8 mouse cellular contexts compared by ENCODE assay signal in the genomic region with DNA sequence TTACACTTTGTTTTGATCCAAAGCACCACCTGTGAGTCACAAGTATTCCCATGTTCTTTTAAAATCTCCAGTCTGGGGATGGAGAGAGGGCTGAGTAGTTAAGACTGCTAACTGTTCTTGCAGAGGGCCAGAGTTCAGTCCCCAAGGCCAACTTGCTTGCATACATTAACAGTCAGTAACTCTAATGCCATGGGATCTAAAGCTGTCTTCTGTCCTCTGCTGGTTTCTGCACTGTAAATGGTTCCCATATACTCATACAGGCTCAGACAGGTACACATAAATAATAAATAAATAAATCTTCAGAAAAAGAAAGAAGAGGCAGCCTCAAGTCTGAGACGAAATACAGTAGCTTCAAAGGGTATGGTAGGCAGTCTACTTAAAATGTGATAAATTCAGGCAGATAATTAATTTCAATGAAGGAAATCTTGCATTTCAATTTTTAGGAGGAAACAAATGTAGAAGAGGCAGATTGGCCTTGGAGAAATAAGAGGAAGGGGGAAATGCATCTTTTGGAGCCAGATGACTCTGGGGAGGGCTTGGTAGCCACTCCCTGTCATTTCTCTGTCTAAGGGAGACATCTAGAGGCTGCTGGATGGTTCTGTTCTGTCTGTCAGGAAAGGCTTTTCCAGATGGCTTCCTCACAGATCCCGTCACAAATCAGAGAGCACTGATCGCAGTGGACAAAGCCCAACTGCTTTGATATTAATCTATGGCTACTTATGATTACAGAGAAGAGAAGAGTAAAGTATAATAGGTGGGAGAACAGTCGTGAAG. TPM values are rescaled to one million over a fixed set of nuclear protein-coding genes. Genes with fewer than 3 reads are reported as not detected.
DNase-seq lines count a peak whose midpoint lies in the region; ATAC-seq and TF ChIP-seq lines count a peak whose summit lies in the region.

No protein-coding gene starts in this region.

- TF ChIP-seq POLR2A in heart, adult 2 months (IDR thresholded peaks at IDR 0.05; ENCODE audit: insufficient read depth, low read depth, low read length) = no peak

- peak; percentile 64 for TF ChIP-seq CTCF in heart, adult 2 months (IDR thresholded peaks at IDR 0.05)
- TF ChIP-seq CTCF in lung, postnatal 0 days (IDR thresholded peaks at IDR 0.05) = peak; percentile 67

- ATAC-seq in heart, embryonic 12.5 days (ENCODE audit: insufficient number of reproducible peaks, low FRiP score) = no peak
- no peak for ATAC-seq in midbrain, embryonic 14.5 days (ENCODE audit: low FRiP score, low TSS enrichment)
- peak; percentile 57 for ATAC-seq in lung, postnatal 0 days

- no peaks in the 10 kb centered on the region for H3K4me1 ChIP-seq in heart, adult 2 months (ENCODE audit: control insufficient read depth, insufficient read depth, low read length)
- H3K4me1 ChIP-seq in heart, embryonic 12.5 days (replicated peaks) = peaks cover 5% of the 10 kb centered on the region; the same call in 1 of the 2 replicates
- H3K4me1 ChIP-seq in midbrain, embryonic 14.5 days (ENCODE audit: control insufficient read depth, insufficient read depth, low read length) = no peaks in the 10 kb centered on the region
- H3K4me1 ChIP-seq in midbrain, embryonic 10.5 days = peaks cover 2% of the 10 kb centered on the region; the same call in 1 of the 2 replicates
- no peaks in the 10 kb centered on the region for H3K4me1 ChIP-seq in lung, postnatal 0 days (ENCODE audit: insufficient read depth, low read depth, low read length)

- no peaks in the 10 kb centered on the region for H3K9me3 ChIP-seq in heart, embryonic 12.5 days (replicated peaks)
- no peaks in the 10 kb centered on the region for H3K9me3 ChIP-seq in midbrain, embryonic 14.5 days (ENCODE audit: control insufficient read depth, low read length)
- H3K9me3 ChIP-seq in midbrain, embryonic 10.5 days (replicated peaks) = no peaks in the 10 kb centered on the region
- H3K9me3 ChIP-seq in lung, postnatal 0 days (ENCODE audit: low read length) = no peaks in the 10 kb centered on the region

- WGBS in heart, adult 2 months = 43% methylated on average over 4 of the region's 4 CpGs
- WGBS in heart, embryonic 12.5 days = 34% methylated on average over 4 of the region's 4 CpGs
- WGBS in midbrain, embryonic 14.5 days = 44% methylated on average over 4 of the region's 4 CpGs
- WGBS in midbrain, embryonic 10.5 days = 50% methylated on average over 4 of the region's 4 CpGs
- 38% methylated on average over 4 of the region's 4 CpGs for WGBS in lung, postnatal 0 days

- H3K4me2 ChIP-seq in heart, embryonic 12.5 days = no peak overlapping the region
- no peak overlapping the region for H3K4me2 ChIP-seq in midbrain, embryonic 14.5 days (ENCODE audit: low read length)
- no peak overlapping the region for H3K4me2 ChIP-seq in lung, postnatal 0 days (replicated peaks; ENCODE audit: low read depth, low read length)

- intact Hi-C loops in heart, adult 2 months (cut with DNase I) = loop anchor here (1.0 to 5.0 kb wide), 5 partner anchors 89 to 453 kb away; no protein-coding TSS in a partner anchor

- H3K27ac ChIP-seq in heart, adult 2 months = no peak overlapping the region
- no peak overlapping the region for H3K27ac ChIP-seq in heart, embryonic 12.5 days (ENCODE audit: poor library complexity, severe bottlenecking)
- no peak overlapping the region for H3K27ac ChIP-seq in midbrain, embryonic 14.5 days (replicated peaks; ENCODE audit: low read depth, low read length)
- no peak overlapping the region for H3K27ac ChIP-seq in midbrain, embryonic 10.5 days (replicated peaks)
- H3K27ac ChIP-seq in lung, postnatal 0 days (ENCODE audit: low read length) = no peak overlapping the region

- H3K27me3 ChIP-seq in heart, adult 2 months (ENCODE audit: control insufficient read depth, insufficient read depth, low read length) = no peaks in the 10 kb centered on the region
- H3K27me3 ChIP-seq in heart, embryonic 12.5 days (replicated peaks) = no peaks in the 10 kb centered on the region
- no peaks in the 10 kb centered on the region for H3K27me3 ChIP-seq in midbrain, embryonic 14.5 days (ENCODE audit: control insufficient read depth, insufficient read depth, low read length)
- no peaks in the 10 kb centered on the region for H3K27me3 ChIP-seq in midbrain, embryonic 10.5 days (ENCODE audit: low read depth, poor library complexity, severe bottlenecking)
- H3K27me3 ChIP-seq in lung, postnatal 0 days (replicated peaks; ENCODE audit: insufficient read depth, low read length) = no peaks in the 10 kb centered on the region

- no peaks in the 10 kb centered on the region for H3K36me3 ChIP-seq in heart, adult 2 months (ENCODE audit: control insufficient read depth, insufficient read depth, low read length)
- no peaks in the 10 kb centered on the region for H3K36me3 ChIP-seq in heart, embryonic 12.5 days
- no peaks in the 10 kb centered on the region for H3K36me3 ChIP-seq in midbrain, embryonic 14.5 days (ENCODE audit: control insufficient read depth, insufficient read depth, low read length)
- no peaks in the 10 kb centered on the region for H3K36me3 ChIP-seq in midbrain, embryonic 10.5 days
- no peaks in the 10 kb centered on the region for H3K36me3 ChIP-seq in lung, postnatal 0 days (ENCODE audit: insufficient read depth, low read length)

- no peak overlapping the region for H3K4me3 ChIP-seq in heart, adult 2 months
- H3K4me3 ChIP-seq in heart, embryonic 12.5 days = no peak overlapping the region
- no peak overlapping the region for H3K4me3 ChIP-seq in midbrain, embryonic 14.5 days (replicated peaks; ENCODE audit: low read depth, low read length)
- H3K4me3 ChIP-seq in midbrain, embryonic 10.5 days = no peak overlapping the region
- no peak overlapping the region for H3K4me3 ChIP-seq in lung, postnatal 0 days (ENCODE audit: low read depth, low read length)

- TF ChIP-seq EP300 in heart, adult 2 months (IDR thresholded peaks at IDR 0.05; ENCODE audit: insufficient read depth, low read depth, low read length) = no peak
- no peak for TF ChIP-seq EP300 in lung, postnatal 0 days (IDR thresholded peaks at IDR 0.05)

- no peak for DNase-seq in heart, adult 2 months
- peak; percentile 77 for DNase-seq in midbrain, embryonic 14.5 days
- no peak for DNase-seq in midbrain, embryonic 10.5 days (ENCODE audit: low spot score)
- DNase-seq in brain, adult 2 months (ENCODE audit: low read depth, low spot score) = peak; percentile 77
- peak; percentile 55 for DNase-seq in lung, postnatal 0 days (ENCODE audit: low spot score)
- no peak for DNase-seq in gastrocnemius, adult 18-20 months (ENCODE audit: low spot score)
- no peak for DNase-seq in cerebellum, postnatal 25 days

- H3K9ac ChIP-seq in heart, adult 2 months (ENCODE audit: low read depth, low read length) = no peak overlapping the region
- H3K9ac ChIP-seq in heart, embryonic 12.5 days = no peak overlapping the region
- no peak overlapping the region for H3K9ac ChIP-seq in midbrain, embryonic 14.5 days (replicated peaks; ENCODE audit: low read length)
- no peak overlapping the region for H3K9ac ChIP-seq in lung, postnatal 0 days (replicated peaks; ENCODE audit: low read depth)

- no peaks in the 10 kb centered on the region for H3K79me2 ChIP-seq in heart, adult 2 months (replicated peaks; ENCODE audit: control insufficient read depth, insufficient read depth, low read length)

RNA-seq across cellular contexts. Expression of a gene that starts 16.2 kb away (rescaled TPM):
- 10 to 100 TPM; 45.0 to 52.3 TPM for total RNA-seq in heart, adult 2 months (2021)
- polyA plus RNA-seq in heart, adult 2 months (2012; rRNA removed) = 9.5 and 16.3 TPM in 2 replicates
- polyA plus RNA-seq in heart, embryonic 12.5 days (2016; fragmentation: Nextera tagmentation; extraction: Ambion mirVana) = 0.06 and 0.40 TPM in 2 replicates
- 1.2 and 1.3 TPM in 2 replicates for polyA plus RNA-seq in midbrain, embryonic 14.5 days (2014; fragmentation: Nextera tagmentation; extraction: Ambion mirVana)
- polyA plus RNA-seq in midbrain, embryonic 10.5 days (2016; fragmentation: Nextera tagmentation; extraction: Ambion mirVana) = 0.35 TPM in 2 replicates
- polyA plus RNA-seq in lung, postnatal 0 days (2015; fragmentation: Nextera tagmentation; extraction: Ambion mirVana) = 0.26 and 0.40 TPM in 2 replicates
- 10 to 100 TPM; 45.0 to 45.1 TPM for total RNA-seq in gastrocnemius, adult 18-20 months (2021)

RNA-seq across cellular contexts. Expression of a gene that starts 18.6 kb away (rescaled TPM):
- total RNA-seq in heart, adult 2 months (2021) = 10 to 100 TPM; 22.1 to 25.7 TPM
- 4.7 and 9.3 TPM in 2 replicates for polyA plus RNA-seq in heart, adult 2 months (2012; rRNA removed)
- 4.1 and 5.0 TPM in 2 replicates for polyA plus RNA-seq in heart, embryonic 12.5 days (2016; fragmentation: Nextera tagmentation; extraction: Ambion mirVana)
- 9.0 and 9.8 TPM in 2 replicates for polyA plus RNA-seq in midbrain, embryonic 14.5 days (2014; fragmentation: Nextera tagmentation; extraction: Ambion mirVana)
- 4.7 and 5.3 TPM in 2 replicates for polyA plus RNA-seq in midbrain, embryonic 10.5 days (2016; fragmentation: Nextera tagmentation; extraction: Ambion mirVana)
- 2.3 and 3.0 TPM in 2 replicates for polyA plus RNA-seq in lung, postnatal 0 days (2015; fragmentation: Nextera tagmentation; extraction: Ambion mirVana)
- total RNA-seq in gastrocnemius, adult 18-20 months (2021) = 10 to 100 TPM; 21.3 to 23.1 TPM

Comparison
In these comparisons a context has a peak if more than half of its experiments do, and no peak if none do; other contexts are left out.
1. DNase-seq: peak in midbrain, embryonic 14.5 days (single experiment), brain, adult 2 months (single experiment) and lung, postnatal 0 days (single experiment); none in heart, adult 2 months (0 of 2), midbrain, embryonic 10.5 days (single experiment), gastrocnemius, adult 18-20 months (single experiment) and cerebellum, postnatal 25 days (0 of 2).